Mouse (Mus musculus): Measurements from ENCODE around the gene Kif19a.

Kif19a gene

GRCm38 (mm10) chr11:114785892-114786291 is 20.7 kb downstream of the Kif19a start:
- peak in 1 of 2 experiments; percentile 38 for DNase-seq

- peak; percentile 55 to 58 for DNase-seq
Measured at GRCm38 (mm10) chr11:114786326-114786725, 21.1 kb downstream of the Kif19a start.

- peak; percentile 48 to 63 for DNase-seq
Measured at GRCm38 (mm10) chr11:114787611-114788010, 22.4 kb downstream of the Kif19a start.

- peak; percentile 96 to 97 for DNase-seq
Measured at GRCm38 (mm10) chr11:114789061-114789714, 24.0 kb downstream of the Kif19a start.

- DNase-seq: peak in 1 of 2 experiments; percentile 25
Measured at GRCm38 (mm10) chr11:114789716-114790115, 24.5 kb downstream of the Kif19a start.

GRCm38 (mm10) chr11:114790171-114790570 is 25.0 kb downstream of the Kif19a start:
- DNase-seq: peak in 1 of 2 experiments; percentile 23

- peak; percentile 43 to 45 for DNase-seq
Measured at GRCm38 (mm10) chr11:114790841-114791240, 25.7 kb downstream of the Kif19a start.

GRCm38 (mm10) chr11:114791351-114791889 is 26.2 kb downstream of the Kif19a start:
- DNase-seq: peak in 1 of 2 experiments; percentile 46

- DNase-seq: peak; percentile 81 to 82
Measured at GRCm38 (mm10) chr11:114791891-114792411, 26.8 kb downstream of the Kif19a start.

GRCm38 (mm10) chr11:114792931-114793494 is 27.8 kb downstream of the Kif19a start:
- DNase-seq: peak; percentile 55 to 66

- DNase-seq: peak; percentile 69 to 74
Measured at GRCm38 (mm10) chr11:114793868-114794545, 28.8 kb downstream of the Kif19a start.

GRCm38 (mm10) chr11:114794691-114795090 is 29.5 kb downstream of the Kif19a start:
- no peak for DNase-seq

GRCm38 (mm10) chr11:114795231-114795746 is 30.1 kb downstream of the Kif19a start:
- DNase-seq: peak; percentile 98

- peak; percentile 83 to 89 for DNase-seq
Measured at GRCm38 (mm10) chr11:114795848-114796322, 30.7 kb downstream of the Kif19a start, which contains the start of gene Btbd17. Gene Btbd17, minus strand, starts transcription at chr11:114795945.

- peak; percentile 60 to 65 for DNase-seq
Measured at GRCm38 (mm10) chr11:114797176-114797575, 32.0 kb downstream of the Kif19a start.

GRCm38 (mm10) chr11:114797981-114798380 is 32.8 kb downstream of the Kif19a start:
- no peak for DNase-seq

GRCm38 (mm10) chr11:114798624-114799023 is 33.4 kb downstream of the Kif19a start, which contains the start of gene Gpr142:
Gene Gpr142, plus strand, starts transcription at chr11:114798924.
- no peak for DNase-seq

GRCm38 (mm10) chr11:114801906-114802305 is 36.7 kb downstream of the Kif19a start:
- DNase-seq: no peak

GRCm38 (mm10) chr11:114802540-114803267 is 37.5 kb downstream of the Kif19a start:
- no peak for DNase-seq

GRCm38 (mm10) chr11:114803990-114804389 is 38.8 kb downstream of the Kif19a start:
- peak; percentile 13 to 26 for DNase-seq

GRCm38 (mm10) chr11:114807025-114807424 is 41.8 kb downstream of the Kif19a start:
- DNase-seq: peak in 1 of 2 experiments; percentile 35

Data from cerebellum, postnatal 10 days (tissue).